Mouse (Mus musculus) CD4-positive, CD25-positive, alpha-beta regulatory T cell, adult 2 months (primary cell): Measurements from ENCODE around the gene Apol9b.
A peak's percentile ranks its signal among the peaks of the same experiment; 100 is the strongest.
"Not testable (repeated sequence)": the region's sequence is repeated elsewhere in the genome, so short reads cannot be mapped to it uniquely, and the experiment has no call there.

Source experiments
- DNase-seq: peaks from one replicate; pipeline ENCODE4 v3.0.0-alpha.2; 2012; ENCODE audit warnings: low read depth, low spot score

The Apol9b gene

GRCm38 (mm10) chr15:77728739-77729138 lies at the start of gene Apol9b:
TSS of gene Apol9b (plus strand) at chr15:77729039.
- not testable (repeated sequence) for DNase-seq

- DNase-seq: peak; percentile 51
These were observed 44.9 kb upstream of the Apol9b start for GRCm38 (mm10) chr15:77683944-77684343.

- peak; percentile 6 for DNase-seq
These were observed 37.1 kb upstream of the Apol9b start for GRCm38 (mm10) chr15:77691532-77692311.

GRCm38 (mm10) chr15:77694687-77695295 lies 34.0 kb upstream of the Apol9b start:
- peak; percentile 81 for DNase-seq

GRCm38 (mm10) chr15:77698656-77699055 lies 30.2 kb upstream of the Apol9b start, which contains the start of gene Apol7e:
TSS of gene Apol7e (plus strand) at chr15:77698857.
- peak; percentile 58 for DNase-seq

- DNase-seq: peak; percentile 32
These were observed 23.5 kb upstream of the Apol9b start for GRCm38 (mm10) chr15:77705306-77705705.

GRCm38 (mm10) chr15:77708936-77709335 lies 19.9 kb upstream of the Apol9b start:
- DNase-seq: not testable (repeated sequence)

- DNase-seq: not testable (repeated sequence)
These were observed 10.6 kb upstream of the Apol9b start for GRCm38 (mm10) chr15:77718240-77718639.

GRCm38 (mm10) chr15:77721509-77721908 lies 7.3 kb upstream of the Apol9b start:
- not testable (repeated sequence) for DNase-seq

GRCm38 (mm10) chr15:77724208-77724911 lies 4.5 kb upstream of the Apol9b start:
- not testable (repeated sequence) for DNase-seq

GRCm38 (mm10) chr15:77725393-77726020 lies 3.3 kb upstream of the Apol9b start:
- not testable (repeated sequence) for DNase-seq

- DNase-seq: peak; percentile 53
These were observed 1.7 kb upstream of the Apol9b start for GRCm38 (mm10) chr15:77727139-77727538.

- DNase-seq: not testable (repeated sequence)
These were observed 1.1 kb upstream of the Apol9b start for GRCm38 (mm10) chr15:77727745-77728144.

GRCm38 (mm10) chr15:77731605-77732004 lies 2.8 kb downstream of the Apol9b start:
- DNase-seq: no peak

- not testable (repeated sequence) for DNase-seq
These were observed 4.0 kb downstream of the Apol9b start for GRCm38 (mm10) chr15:77732851-77733250.

- peak; percentile 89 for DNase-seq
These were observed 4.5 kb downstream of the Apol9b start for GRCm38 (mm10) chr15:77733380-77733779.

GRCm38 (mm10) chr15:77733903-77734302 lies 5.1 kb downstream of the Apol9b start:
- DNase-seq: not testable (repeated sequence)

- DNase-seq: peak; percentile 59
These were observed 11.9 kb downstream of the Apol9b start for GRCm38 (mm10) chr15:77740511-77741297.

- not testable (repeated sequence) for DNase-seq
These were observed 12.7 kb downstream of the Apol9b start for GRCm38 (mm10) chr15:77741556-77741955.

GRCm38 (mm10) chr15:77744632-77745031 lies 15.8 kb downstream of the Apol9b start:
- no peak for DNase-seq

GRCm38 (mm10) chr15:77745081-77745480 lies 16.2 kb downstream of the Apol9b start:
- DNase-seq: no peak
